Mouse (Mus musculus) ES-E14 (cell line): Measurements from ENCODE around the gene Klf2.

ENCODE experiments used
- CHD2 ChIP-seq: IDR thresholded peaks from 2 replicates; pipeline ENCODE4 v1.6.1; 2014; ENCODE audit warnings: mild to moderate bottlenecking, low read depth, low read length, inconsistent platforms
- HCFC1 ChIP-seq: IDR thresholded peaks from 2 replicates; pipeline ENCODE4 v1.6.1; 2012; ENCODE audit warnings: low read length, inconsistent platforms, borderline replicate concordance; ENCODE audit not compliant: insufficient read depth
- ZC3H11A ChIP-seq: IDR thresholded peaks from 2 replicates; pipeline ENCODE4 v1.6.1; 2012; ENCODE audit warnings: low read depth, mild to moderate bottlenecking, inconsistent platforms, low read length, borderline replicate concordance
- ZNF384 ChIP-seq: IDR thresholded peaks from 2 replicates; pipeline ENCODE4 v1.6.1; 2012; ENCODE audit warnings: low read depth, low read length, inconsistent platforms

DNA sequence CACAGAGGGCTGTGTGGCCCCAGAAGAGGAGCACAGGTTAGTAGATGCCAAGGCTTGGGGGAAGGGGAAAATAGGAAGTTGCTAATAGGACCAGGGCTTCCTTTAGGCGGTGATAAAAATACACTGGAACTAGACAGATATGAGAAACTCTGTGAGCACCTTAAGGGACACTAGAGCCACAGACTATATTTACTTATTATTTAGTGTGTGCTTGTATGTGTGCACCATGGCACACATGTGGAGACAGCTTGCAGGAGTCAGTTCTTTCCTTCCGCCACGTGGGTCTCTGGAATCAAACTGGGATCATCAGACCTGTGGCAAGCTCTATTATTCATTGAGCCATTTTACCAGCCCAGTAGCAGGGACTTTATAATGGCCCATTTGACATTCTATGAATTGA lies 23.7 kb upstream of the Klf2 start:
- TF ChIP-seq HCFC1 (no peak), ZC3H11A (no peak), ZNF384 (no peak), CHD2 (no peak)
